Comparison of ENCODE assay signal across 8 mouse cellular contexts in genomic region chr13:47044617-47044947, GRCm38 (mm10). TPM values are rescaled to one million over a fixed set of nuclear protein-coding genes. Genes with fewer than 3 reads are reported as not detected.
A peak's percentile ranks its signal among the peaks of the same experiment; 100 is the strongest.
DNase-seq lines count a peak whose midpoint lies in the region; ATAC-seq and TF ChIP-seq lines count a peak whose summit lies in the region.

Gene Tpmt, minus strand, starts transcription at chr13:47044737.

- H3K4me1 ChIP-seq in embryonic facial prominence, embryonic 11.5 days (ENCODE audit: control insufficient read depth, insufficient read depth, low read length) = no peaks in the 10 kb centered on the region; the same call in 1 of the 2 replicates
- peaks cover 15% of the 10 kb centered on the region for H3K4me1 ChIP-seq in intestine, embryonic 14.5 days (replicated peaks; ENCODE audit: control insufficient read depth, insufficient read depth, low read length)

- peaks cover 6% of the 10 kb centered on the region for H3K79me3 ChIP-seq in C2C12 (ENCODE audit: low read depth)

- peak within 1 kb of the TSS; percentile 98 for H3K4me3 ChIP-seq in gastrocnemius, adult 2 months
- H3K4me3 ChIP-seq in C2C12 (ENCODE audit: insufficient read depth, poor library complexity, severe bottlenecking) (peak within 1 kb of the TSS; percentile 60), macrophage (ENCODE audit: inconsistent target) (peak within 1 kb of the TSS; percentile 62)
- peak within 1 kb of the TSS; percentile 86 for H3K4me3 ChIP-seq in embryonic facial prominence, embryonic 11.5 days (ENCODE audit: low read depth, low read length)
- H3K4me3 ChIP-seq in intestine, embryonic 14.5 days (ENCODE audit: low read depth, low read length) = peak within 1 kb of the TSS; percentile 71

- no peaks in the 10 kb centered on the region for H3K9me3 ChIP-seq in embryonic facial prominence, embryonic 11.5 days (replicated peaks; ENCODE audit: control insufficient read depth, low read length)
- no peaks in the 10 kb centered on the region for H3K9me3 ChIP-seq in intestine, embryonic 14.5 days (ENCODE audit: control insufficient read depth, low read length)

- no peaks in the 10 kb centered on the region for H3K27me3 ChIP-seq in C2C12 (ENCODE audit: control insufficient read depth, insufficient read depth, insufficient read length)
- no peaks in the 10 kb centered on the region for H3K27me3 ChIP-seq in embryonic facial prominence, embryonic 11.5 days (ENCODE audit: control insufficient read depth, insufficient read depth, low read length)
- no peaks in the 10 kb centered on the region for H3K27me3 ChIP-seq in intestine, embryonic 14.5 days (replicated peaks; ENCODE audit: control insufficient read depth, insufficient read depth, low read length)

- 21% methylated on average over 10 of the region's 10 CpGs for WGBS in embryonic facial prominence, embryonic 11.5 days
- 20% methylated on average over 10 of the region's 10 CpGs for WGBS in intestine, embryonic 14.5 days
- WGBS in macrophage (ENCODE audit: missing documents) = 37% methylated on average over 10 of the region's 10 CpGs

- peak within 1 kb of the TSS; percentile 98 for H3K4me2 ChIP-seq in embryonic facial prominence, embryonic 11.5 days (ENCODE audit: low read depth, low read length)
- peak within 1 kb of the TSS; percentile 100 for H3K4me2 ChIP-seq in intestine, embryonic 14.5 days (ENCODE audit: low read length)

- peak within 1 kb of the TSS; percentile 71 for H3K9ac ChIP-seq in embryonic facial prominence, embryonic 11.5 days (replicated peaks; ENCODE audit: low read length)
- H3K9ac ChIP-seq in intestine, embryonic 14.5 days (ENCODE audit: low read length) = peak within 1 kb of the TSS; percentile 67

- no peak for DNase-seq in gastrocnemius, adult 2 months
- no peak for DNase-seq in gastrocnemius, postnatal 10 days
- DNase-seq in embryonic facial prominence, embryonic 11.5 days (ENCODE audit: low spot score) = no peak
- no peak for DNase-seq in intestine, embryonic 14.5 days (ENCODE audit: low spot score)
- peak; percentile 22 to 26 for DNase-seq in thymus, adult 18-20 months

- intact Hi-C loops in gastrocnemius, adult 2 months (cut with DNase I) = no loop called here

- ATAC-seq in embryonic facial prominence, embryonic 11.5 days (replicated peaks; ENCODE audit: insufficient number of reproducible peaks, low FRiP score, low TSS enrichment, low read depth) = no peak
- ATAC-seq in intestine, embryonic 14.5 days (replicated peaks; ENCODE audit: low FRiP score, low TSS enrichment, low read depth) = no peak
- no peak for ATAC-seq in monocyte, adult 5-6 weeks (replicated peaks; ENCODE audit: insufficient number of reproducible peaks, low FRiP score, low TSS enrichment, poor library complexity, severe bottlenecking)

- peaks cover 12% of the 10 kb centered on the region for H3K79me2 ChIP-seq in C2C12 (ENCODE audit: control insufficient read depth, insufficient read depth)
- H3K79me2 ChIP-seq in macrophage (ENCODE audit: inconsistent target) = peaks cover 8% of the 10 kb centered on the region; the same call in 1 of the 2 replicates

- H3K27ac ChIP-seq in gastrocnemius, adult 2 months = peak within 1 kb of the TSS; percentile 91
- H3K27ac ChIP-seq in embryonic facial prominence, embryonic 11.5 days (replicated peaks; ENCODE audit: low read depth, low read length) = peak within 1 kb of the TSS; percentile 16; the same call in 1 of the 2 replicates
- H3K27ac ChIP-seq in intestine, embryonic 14.5 days (ENCODE audit: low read depth) = no peak within 1 kb of the TSS; the same call in 1 of the 2 replicates
- no peak within 1 kb of the TSS for H3K27ac ChIP-seq in macrophage

- peak within 1 kb of the TSS; percentile 74 for H3ac ChIP-seq in C2C12 (ENCODE audit: control insufficient read depth, insufficient read length, low read depth)

- H3K36me3 ChIP-seq in C2C12 (ENCODE audit: control insufficient read depth, insufficient read depth) (no peaks in the 10 kb centered on the region), macrophage (ENCODE audit: inconsistent target) (peaks cover 11% of the 10 kb centered on the region; the same call in 1 of the 2 replicates)
- no peaks in the 10 kb centered on the region for H3K36me3 ChIP-seq in embryonic facial prominence, embryonic 11.5 days (replicated peaks; ENCODE audit: control insufficient read depth, insufficient read depth, low read depth, low read length)
- H3K36me3 ChIP-seq in intestine, embryonic 14.5 days (ENCODE audit: control insufficient read depth, insufficient read depth, low read length) = peaks cover 7% of the 10 kb centered on the region

- TF ChIP-seq CTCF in gastrocnemius, adult 2 months (IDR thresholded peaks at IDR 0.05) = no peak
- TF ChIP-seq CTCF in C2C12 (IDR thresholded peaks at IDR 0.05; ENCODE audit: control insufficient read depth, insufficient read depth, insufficient read length) = no peak

TF ChIP-seq in C2C12, 6 proteins besides CTCF, POLR2A, EP300 and RAD21:
- no peak for TF ChIP-seq MYOG (IDR thresholded peaks at IDR 0.05; ENCODE audit: control insufficient read depth, extremely low read depth, insufficient read length)
- no peak for TF ChIP-seq USF1 (IDR thresholded peaks at IDR 0.05; ENCODE audit: low read depth)
- TF ChIP-seq MAX (IDR thresholded peaks at IDR 0.05) = no peak
- no peak for TF ChIP-seq CEBPB (IDR thresholded peaks at IDR 0.05; ENCODE audit: low read depth)
- no peak for TF ChIP-seq FOSL1 (IDR thresholded peaks at IDR 0.05; ENCODE audit: insufficient read depth, low read length, poor library complexity, severe bottlenecking)
- TF ChIP-seq MYOD1 (IDR thresholded peaks at IDR 0.05; ENCODE audit: control insufficient read depth, insufficient read length, low read depth) = no peak

RNA-seq across cellular contexts. Expression of gene Tpmt, which starts in this region (rescaled TPM):
- total RNA-seq in gastrocnemius, adult 2 months (2021) = 1 to 10 TPM; 2.7 to 3.3 TPM
- 1 to 10 TPM; 7.3 to 9.0 TPM for total RNA-seq in gastrocnemius, postnatal 10 days (2021)
- polyA plus RNA-seq in C2C12 (2012; fragmentation: generic; extraction: Trizol) = 5.6 TPM
- 32.2 and 38.2 TPM in 2 replicates for polyA plus RNA-seq in embryonic facial prominence, embryonic 11.5 days (2014; fragmentation: Nextera tagmentation; extraction: Ambion mirVana)
- 25.4 and 25.7 TPM in 2 replicates for polyA plus RNA-seq in intestine, embryonic 14.5 days (2014; fragmentation: Nextera tagmentation; extraction: Ambion mirVana)
- total RNA-seq in macrophage (2018; cell fraction: chromatin; rRNA removed) = 1 to 10 TPM in 21 of 26 experiments, under 1 TPM in 1, not detected in 4; 0.96 to 8.0 (median 4.0) TPM
- 1 to 10 TPM; 1.5 to 6.0 (median 3.1) TPM for total RNA-seq in macrophage (2018; cell fraction: cytosol; rRNA removed)
- total RNA-seq in macrophage (2018; cell fraction: nucleus; rRNA removed) = 1 to 10 TPM in 21 of 26 experiments, under 1 TPM in 4, not detected in 1; 0.54 to 6.9 (median 2.4) TPM
- polyA plus RNA-seq in macrophage (2018) = 2.7 to 3.9 TPM (median 3.6 TPM) in 3 replicates
- total RNA-seq in monocyte, adult 5-6 weeks (2017) = 1.6 to 3.5 TPM (median 3.3 TPM) in 3 replicates

Comparison
In these comparisons a context has a peak if more than half of its experiments do, and no peak if none do; other contexts are left out.
1. DNase-seq: peak in thymus, adult 18-20 months (2 of 2); none in gastrocnemius, adult 2 months (single experiment), gastrocnemius, postnatal 10 days (single experiment), embryonic facial prominence, embryonic 11.5 days (single experiment) and intestine, embryonic 14.5 days (single experiment).
2. H3K27ac ChIP-seq: peak in gastrocnemius, adult 2 months (single experiment) and embryonic facial prominence, embryonic 11.5 days (single experiment); none in intestine, embryonic 14.5 days (single experiment) and macrophage (single experiment).
3. Peak in every context shown above with its lines, with median percentiles within 50 percentile points of each other: H3K4me3 ChIP-seq.